Mouse (Mus musculus): ENCODE results near the gene Cep41. TPM values are rescaled to one million over a fixed set of nuclear protein-coding genes. Genes with fewer than 3 reads are reported as not detected.

Gene Cep41
- 23.8 and 24.5 TPM in 2 replicates for polyA plus RNA-seq (2014; fragmentation: Nextera tagmentation; extraction: Ambion mirVana)

DNA sequence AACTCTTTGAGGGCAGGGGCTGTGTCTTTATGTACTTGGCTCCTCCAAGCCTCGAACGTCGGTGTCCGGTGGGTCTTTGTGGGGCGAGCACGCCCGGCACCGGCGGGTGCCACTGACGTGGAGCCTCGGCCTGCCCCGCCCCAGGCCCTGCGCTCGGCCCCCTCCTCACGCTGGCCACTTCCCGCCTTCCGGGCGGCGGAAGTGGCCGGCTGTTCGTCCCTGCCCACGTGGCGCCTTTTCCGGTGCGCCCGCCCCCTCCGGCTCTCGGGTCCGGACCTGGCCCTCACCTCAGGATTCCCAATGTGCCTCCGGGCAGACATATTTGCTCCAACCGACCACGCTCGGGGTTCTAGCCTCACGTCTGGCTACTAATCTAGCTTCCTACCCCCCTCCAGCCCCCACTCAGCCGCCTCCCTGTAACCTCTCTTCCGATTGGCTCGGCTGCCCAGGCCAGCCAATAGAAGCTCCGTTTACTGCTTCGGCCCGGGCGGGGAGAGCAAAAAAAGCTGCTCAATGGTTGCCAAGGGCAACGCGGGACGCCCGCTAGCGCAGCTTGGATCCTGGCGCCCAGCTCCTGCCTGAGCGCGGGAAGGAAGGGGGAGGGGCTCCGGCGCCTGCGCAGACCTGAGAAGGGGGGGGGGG lies at the start of gene Cep41:
Gene Cep41 (minus strand): TSS at position 400 of the 642 bp plus-strand sequence.
- peaks cover 20% of the 10 kb centered on the region for H3K4me1 ChIP-seq (ENCODE audit: control insufficient read depth, insufficient read depth, low read length)
- ATAC-seq (ENCODE audit: low FRiP score), result peak; percentile 98
- H3K27ac ChIP-seq (ENCODE audit: low read depth, low read length), result peak within 1 kb of the TSS; percentile 96
- peak within 1 kb of the TSS; percentile 59 for H3K4me2 ChIP-seq
- peak within 1 kb of the TSS; percentile 78 for H3K9ac ChIP-seq (ENCODE audit: low read length)
- H3K9me3 ChIP-seq (ENCODE audit: control insufficient read depth, low read length), result no peaks in the 10 kb centered on the region; the same call in 1 of the 2 replicates
- peak; percentile 100 for DNase-seq (ENCODE audit: low spot score, missing footprints)
- no peaks in the 10 kb centered on the region for H3K27me3 ChIP-seq (ENCODE audit: control insufficient read depth, insufficient read depth, low read length)
- WGBS, result under 1% methylated on average over 48 of the region's 52 CpGs
- no peaks in the 10 kb centered on the region for H3K36me3 ChIP-seq (ENCODE audit: control insufficient read depth, insufficient read depth, low read length)
- peak within 1 kb of the TSS; percentile 52 for H3K4me3 ChIP-seq (ENCODE audit: low read depth, low read length)

DNA sequence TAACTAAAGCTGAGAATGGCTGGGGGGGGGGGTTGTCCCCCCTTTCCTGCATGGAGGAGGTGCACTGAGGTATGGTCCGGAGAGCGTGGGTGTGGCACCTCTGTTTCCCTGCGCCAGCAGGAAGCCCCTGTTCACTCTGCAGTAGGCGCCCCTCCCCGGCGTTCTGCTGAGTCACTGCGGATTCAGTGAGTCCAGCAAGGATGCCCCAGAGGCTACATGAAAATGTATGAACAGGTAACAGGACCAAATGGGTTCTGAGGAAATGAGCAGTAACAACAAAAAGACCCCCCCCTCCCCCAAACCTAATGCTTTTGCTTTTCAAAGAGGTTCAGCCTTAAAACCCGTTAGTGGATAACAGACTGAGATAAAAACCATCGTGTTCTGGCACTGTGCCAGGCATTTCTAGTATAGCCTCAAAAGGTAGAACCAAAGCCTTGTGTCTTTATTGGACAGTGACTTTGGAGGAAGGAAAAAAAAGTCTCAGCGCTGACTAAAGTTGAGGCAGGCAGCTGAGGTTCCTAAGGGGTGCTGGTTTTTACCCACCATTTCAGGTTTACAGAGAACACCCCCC lies 45.7 kb upstream of the Cep41 start:
- H3K27ac ChIP-seq (ENCODE audit: low read depth, low read length), result no peak overlapping the region
- H3K9ac ChIP-seq (ENCODE audit: low read length), result peak overlapping the region; percentile 77
- 53% methylated on average over 10 of the region's 10 CpGs for whole genome bisulfite sequencing
- peaks cover 8% of the 10 kb centered on the region for H3K4me1 ChIP-seq (ENCODE audit: control insufficient read depth, insufficient read depth, low read length)
- peak; percentile 92 for DNase-seq (ENCODE audit: low spot score, missing footprints)
- H3K4me2 ChIP-seq, result peak overlapping the region; percentile 62
- H3K4me3 ChIP-seq (ENCODE audit: low read depth, low read length), result peak overlapping the region; percentile 58
- peaks cover 12% of the 10 kb centered on the region; the same call in 1 of the 2 replicates for H3K36me3 ChIP-seq (ENCODE audit: control insufficient read depth, insufficient read depth, low read length)
- no peak for ATAC-seq (ENCODE audit: low FRiP score)
- H3K27me3 ChIP-seq (ENCODE audit: control insufficient read depth, insufficient read depth, low read length), result no peaks in the 10 kb centered on the region
- H3K9me3 ChIP-seq (ENCODE audit: control insufficient read depth, low read length), result peaks cover 30% of the 10 kb centered on the region

DNA sequence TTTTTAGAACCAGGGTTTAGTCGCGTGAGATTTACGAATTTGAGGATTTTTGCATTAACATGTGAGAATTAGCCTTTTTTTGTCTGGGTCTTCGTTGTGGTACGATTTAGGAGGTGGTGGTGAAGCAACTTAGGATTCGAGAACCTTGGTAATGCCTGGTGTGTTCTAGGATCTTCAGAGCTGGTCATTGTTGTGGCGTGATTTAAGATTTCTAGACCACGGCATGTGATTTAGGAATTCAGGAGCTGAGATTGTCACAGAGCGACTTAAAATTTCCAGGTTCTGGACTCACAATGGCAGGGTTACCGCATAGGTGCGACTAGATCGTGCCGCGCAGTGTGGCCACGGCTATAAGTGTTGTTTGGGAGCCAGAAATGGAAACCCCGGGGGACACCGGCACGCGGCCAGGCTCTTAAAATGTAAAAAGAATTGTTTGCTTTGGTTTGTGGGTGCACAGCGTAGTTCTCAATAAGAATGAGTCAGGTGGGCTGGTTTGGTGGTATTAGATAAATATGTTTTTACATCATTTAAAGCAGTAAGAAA lies 45.0 kb upstream of the Cep41 start:
- DNase-seq (ENCODE audit: low spot score, missing footprints) (peak; percentile 91), ATAC-seq (ENCODE audit: low FRiP score) (no peak)
- peak overlapping the region; percentile 62 for H3K4me2 ChIP-seq
- peaks cover 12% of the 10 kb centered on the region for H3K4me1 ChIP-seq (ENCODE audit: control insufficient read depth, insufficient read depth, low read length)
- H3K36me3 ChIP-seq (ENCODE audit: control insufficient read depth, insufficient read depth, low read length), result peaks cover 9% of the 10 kb centered on the region; the same call in 1 of the 2 replicates
- peak overlapping the region; percentile 58 for H3K4me3 ChIP-seq (ENCODE audit: low read depth, low read length)
- peaks cover 30% of the 10 kb centered on the region for H3K9me3 ChIP-seq (ENCODE audit: control insufficient read depth, low read length)
- H3K27ac ChIP-seq (ENCODE audit: low read depth, low read length), result peak overlapping the region; percentile 57
- H3K9ac ChIP-seq (ENCODE audit: low read length), result peak overlapping the region; percentile 77
- WGBS, result 48% methylated on average over 20 of the region's 20 CpGs
- H3K27me3 ChIP-seq (ENCODE audit: control insufficient read depth, insufficient read depth, low read length), result no peaks in the 10 kb centered on the region

DNA sequence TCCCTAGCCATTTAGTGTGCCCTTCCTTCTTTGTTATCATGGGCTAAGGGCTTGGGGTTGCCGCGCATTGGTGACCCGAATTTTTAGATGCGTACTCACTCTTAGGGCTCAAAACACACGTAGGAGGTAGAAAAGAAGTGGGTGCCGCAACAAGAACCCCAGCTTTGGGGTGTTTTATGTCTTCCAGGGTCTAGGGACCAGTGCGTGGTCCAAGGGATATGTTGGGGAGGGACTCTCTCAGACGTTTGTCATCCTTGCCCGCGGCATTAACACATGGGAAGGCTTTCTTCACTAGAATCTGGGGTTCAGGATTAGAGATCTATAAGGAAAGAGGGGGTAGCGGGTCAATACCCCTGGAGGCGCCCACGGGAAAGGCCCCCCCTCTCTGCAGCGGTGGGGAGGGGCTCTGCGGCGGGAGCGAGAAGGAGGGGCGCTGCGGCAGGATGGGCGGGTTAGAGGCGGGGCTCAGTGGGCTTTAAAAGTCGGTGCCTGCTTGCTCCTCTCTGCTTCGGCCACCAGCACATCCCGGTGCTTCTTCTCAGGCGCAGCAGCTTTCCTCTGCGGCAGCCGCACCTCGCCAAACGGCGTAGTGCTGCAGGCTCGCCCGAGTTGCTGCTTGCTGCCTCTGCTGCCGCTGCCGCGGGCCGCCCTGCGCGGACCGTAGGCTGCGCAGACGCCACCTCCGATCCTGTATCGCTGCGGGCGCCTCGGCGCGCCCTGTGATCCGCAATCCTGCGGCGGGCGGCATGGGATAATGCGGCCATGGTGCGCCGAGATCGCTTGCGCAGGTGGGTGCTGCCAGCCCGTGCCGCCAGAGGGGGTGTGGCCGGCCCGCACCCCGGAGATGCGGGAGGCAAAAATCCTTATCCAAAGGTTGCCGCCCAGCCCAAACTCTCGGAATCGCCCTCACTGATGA lies 44.3 kb upstream of the Cep41 start:
- Histone ChIP-seq H3K27me3 (ENCODE audit: control insufficient read depth, insufficient read depth, low read length) (no peaks in the 10 kb centered on the region), H3K4me3 (ENCODE audit: low read depth, low read length) (peak overlapping the region; percentile 58), H3K36me3 (ENCODE audit: control insufficient read depth, insufficient read depth, low read length) (peaks cover 5% of the 10 kb centered on the region; the same call in 1 of the 2 replicates), H3K27ac (ENCODE audit: low read depth, low read length) (peak overlapping the region; percentile 92), H3K4me2 (peak overlapping the region; percentile 62), H3K9ac (ENCODE audit: low read length) (peak overlapping the region; percentile 77), H3K4me1 (ENCODE audit: control insufficient read depth, insufficient read depth, low read length) (peaks cover 19% of the 10 kb centered on the region), H3K9me3 (ENCODE audit: control insufficient read depth, low read length) (peaks cover 30% of the 10 kb centered on the region)
- peak; percentile 76 for ATAC-seq (ENCODE audit: low FRiP score)
- 53% methylated on average over 60 of the region's 66 CpGs for WGBS
- peak; percentile 97 for DNase-seq (ENCODE audit: low spot score, missing footprints)

DNA sequence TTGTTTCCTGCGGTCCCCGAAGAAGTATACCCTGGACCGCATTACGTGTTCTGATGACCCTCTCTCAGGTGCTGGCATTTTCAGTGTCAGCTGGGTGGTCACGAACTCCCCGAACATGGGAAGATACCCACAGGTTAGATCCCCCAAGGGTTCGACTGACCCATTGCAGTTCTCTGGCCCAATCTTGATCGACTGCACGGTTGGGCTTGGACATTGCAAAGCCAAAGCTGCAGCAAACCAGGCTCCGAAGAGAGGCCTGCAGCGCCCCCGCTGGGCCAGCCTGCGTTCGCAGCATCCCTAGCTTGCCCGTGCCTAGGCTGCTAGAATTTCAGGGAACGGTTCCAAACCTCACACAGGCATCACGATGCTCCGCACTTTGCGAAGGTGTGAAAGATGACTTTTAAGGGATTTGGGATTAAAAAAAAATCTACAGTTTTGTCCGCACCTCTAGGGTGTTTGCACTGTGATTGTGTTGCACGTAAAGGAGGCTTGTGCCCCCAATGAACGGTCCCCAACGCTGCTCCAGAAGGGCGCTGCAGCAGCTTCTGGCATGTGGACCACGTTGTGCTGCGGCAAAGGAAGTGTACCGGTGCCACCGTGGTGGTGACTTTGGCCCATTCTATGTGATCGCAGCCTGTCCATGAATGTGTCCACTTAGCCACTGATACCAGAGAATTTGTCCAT lies 43.5 kb upstream of the Cep41 start:
- H3K4me1 ChIP-seq (ENCODE audit: control insufficient read depth, insufficient read depth, low read length), result peaks cover 20% of the 10 kb centered on the region
- H3K36me3 ChIP-seq (ENCODE audit: control insufficient read depth, insufficient read depth, low read length), result no peaks in the 10 kb centered on the region
- peaks cover 30% of the 10 kb centered on the region for H3K9me3 ChIP-seq (ENCODE audit: control insufficient read depth, low read length)
- H3K27ac ChIP-seq (ENCODE audit: low read depth, low read length), result peak overlapping the region; percentile 92
- peak overlapping the region; percentile 58 for H3K4me3 ChIP-seq (ENCODE audit: low read depth, low read length)
- peak; percentile 97 for DNase-seq (ENCODE audit: low spot score, missing footprints)
- peak overlapping the region; percentile 62 for H3K4me2 ChIP-seq
- peak; percentile 66 for ATAC-seq (ENCODE audit: low FRiP score)
- peak overlapping the region; percentile 77 for H3K9ac ChIP-seq (ENCODE audit: low read length)
- H3K27me3 ChIP-seq (ENCODE audit: control insufficient read depth, insufficient read depth, low read length), result no peaks in the 10 kb centered on the region
- WGBS, result 52% methylated on average over 29 of the region's 29 CpGs

DNA sequence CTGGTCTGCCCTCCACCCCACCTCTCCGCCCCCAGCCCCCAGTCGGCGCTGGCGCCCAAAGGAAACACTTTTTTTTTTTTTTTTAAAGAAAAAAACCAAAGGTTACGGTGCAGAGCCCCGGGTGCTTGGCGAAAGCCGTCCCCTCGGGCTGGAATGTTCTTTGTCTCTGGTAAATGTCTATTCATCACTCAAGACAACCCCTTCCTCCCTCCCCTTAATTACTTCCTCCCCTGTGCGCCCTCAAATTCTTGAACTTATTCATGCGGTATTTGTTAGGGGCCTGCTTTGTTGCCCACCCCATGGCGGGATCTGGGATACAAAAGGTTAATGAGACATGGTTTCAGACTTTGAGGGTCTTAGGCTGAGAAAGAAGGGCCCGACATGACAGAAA lies 42.8 kb upstream of the Cep41 start:
- peak overlapping the region; percentile 77 for H3K9ac ChIP-seq (ENCODE audit: low read length)
- DNase-seq (ENCODE audit: low spot score, missing footprints) (peak; percentile 90), ATAC-seq (ENCODE audit: low FRiP score) (peak; percentile 28; the same call in 1 of the 2 replicates)
- 58% methylated on average over 13 of the region's 13 CpGs for whole genome bisulfite sequencing
- H3K4me1 ChIP-seq (ENCODE audit: control insufficient read depth, insufficient read depth, low read length), result peaks cover 20% of the 10 kb centered on the region
- peak overlapping the region; percentile 62 for H3K4me2 ChIP-seq
- H3K27ac ChIP-seq (ENCODE audit: low read depth, low read length), result peak overlapping the region; percentile 92
- no peak overlapping the region for H3K4me3 ChIP-seq (ENCODE audit: low read depth, low read length)
- no peaks in the 10 kb centered on the region for H3K36me3 ChIP-seq (ENCODE audit: control insufficient read depth, insufficient read depth, low read length)
- no peaks in the 10 kb centered on the region for H3K27me3 ChIP-seq (ENCODE audit: control insufficient read depth, insufficient read depth, low read length)
- peaks cover 30% of the 10 kb centered on the region for H3K9me3 ChIP-seq (ENCODE audit: control insufficient read depth, low read length)

DNA sequence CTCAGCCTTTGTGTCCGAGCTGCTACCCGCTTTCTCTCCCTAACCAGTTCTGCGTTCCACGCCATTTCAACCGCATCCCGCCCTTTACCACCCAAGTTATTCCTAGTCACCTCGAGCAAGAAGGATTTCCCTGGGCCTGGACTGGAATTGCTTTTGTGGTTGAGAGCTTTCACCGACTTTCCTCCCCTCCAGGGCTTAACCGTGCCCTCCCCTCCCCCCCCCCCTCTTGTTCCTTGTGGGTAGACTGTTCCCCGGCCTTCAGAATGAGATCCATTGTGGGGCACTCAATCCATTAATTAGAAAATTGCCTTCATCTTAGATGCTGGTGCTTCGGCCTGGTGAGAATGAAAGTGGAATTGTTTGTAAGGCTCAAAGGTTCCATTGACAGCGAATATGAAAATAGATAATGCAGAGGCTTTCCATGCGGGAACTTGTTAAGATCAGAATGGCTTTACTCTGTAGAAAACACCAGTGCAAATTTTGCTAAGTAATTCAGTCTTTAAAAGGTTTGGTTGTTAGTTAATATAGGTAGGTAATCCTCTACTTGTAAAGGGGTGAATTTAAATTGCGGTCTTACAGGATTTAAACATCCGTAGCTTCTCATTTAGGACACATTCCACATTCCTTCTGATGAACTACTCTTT lies 42.3 kb upstream of the Cep41 start:
- DNase-seq (ENCODE audit: low spot score, missing footprints) (peak; percentile 91), ATAC-seq (ENCODE audit: low FRiP score) (no peak)
- Histone ChIP-seq H3K27ac (ENCODE audit: low read depth, low read length) (peak overlapping the region; percentile 92), H3K4me2 (peak overlapping the region; percentile 62), H3K27me3 (ENCODE audit: control insufficient read depth, insufficient read depth, low read length) (no peaks in the 10 kb centered on the region), H3K9me3 (ENCODE audit: control insufficient read depth, low read length) (peaks cover 30% of the 10 kb centered on the region), H3K4me3 (ENCODE audit: low read depth, low read length) (peak overlapping the region; percentile 23), H3K36me3 (ENCODE audit: control insufficient read depth, insufficient read depth, low read length) (no peaks in the 10 kb centered on the region), H3K9ac (ENCODE audit: low read length) (peak overlapping the region; percentile 77; the same call in 1 of the 2 replicates), H3K4me1 (ENCODE audit: control insufficient read depth, insufficient read depth, low read length) (peaks cover 20% of the 10 kb centered on the region)
- 51% methylated on average over 15 of the region's 15 CpGs for WGBS
